Mouse (Mus musculus): ENCODE results near the gene Sfrp5. TPM values are rescaled to one million over a fixed set of nuclear protein-coding genes. Genes with fewer than 3 reads are reported as not detected.

The Sfrp5 gene
- total RNA-seq, 2 experiments from 2014 or later: 4.2 to 8.9 TPM

- intact Hi-C loops (cut with DNase I; ENCODE audit: low total_unique reads): no loop called here
- no peak for DNase-seq
Measured at GRCm38 (mm10) chr19:42204306-42204705, 2.3 kb upstream of the Sfrp5 start.

GRCm38 (mm10) chr19:42202467-42202866 lies 415 bp upstream of the Sfrp5 start:
- no peak for DNase-seq
- intact Hi-C loops (cut with DNase I; ENCODE audit: low total_unique reads): no loop called here

GRCm38 (mm10) chr19:42198026-42198425 lies 4.0 kb downstream of the Sfrp5 start:
- intact Hi-C loops (cut with DNase I; ENCODE audit: low total_unique reads): no loop called here
- DNase-seq: no peak

- no peak for DNase-seq
- intact Hi-C loops (cut with DNase I; ENCODE audit: low total_unique reads): no loop called here
Measured at GRCm38 (mm10) chr19:42197066-42197465, 5.0 kb downstream of the Sfrp5 start.

GRCm38 (mm10) chr19:42196378-42196777 lies 5.7 kb downstream of the Sfrp5 start:
- intact Hi-C loops (cut with DNase I; ENCODE audit: low total_unique reads): no loop called here
- DNase-seq: no peak

GRCm38 (mm10) chr19:42193311-42193710 lies 8.7 kb downstream of the Sfrp5 start:
- intact Hi-C loops (cut with DNase I; ENCODE audit: low total_unique reads): no loop called here
- no peak for DNase-seq

- intact Hi-C loops (cut with DNase I; ENCODE audit: low total_unique reads): no loop called here
Measured at GRCm38 (mm10) chr19:42190494-42190893, 11.6 kb downstream of the Sfrp5 start.

GRCm38 (mm10) chr19:42189735-42190134 lies 12.3 kb downstream of the Sfrp5 start:
- no peak for DNase-seq
- intact Hi-C loops (cut with DNase I; ENCODE audit: low total_unique reads): no loop called here

More at GRCm38 (mm10) chr19:42190494-42190893, 11.6 kb downstream of the Sfrp5 start:
- DNase-seq: peak; percentile 41

- no peak for DNase-seq
- intact Hi-C loops (cut with DNase I; ENCODE audit: low total_unique reads): loop anchor here (5.0 kb wide), 1 partner anchor 690 kb away; no protein-coding TSS in a partner anchor
Measured at GRCm38 (mm10) chr19:42182673-42183072, 19.4 kb downstream of the Sfrp5 start.

GRCm38 (mm10) chr19:42179356-42179755 lies 22.7 kb downstream of the Sfrp5 start:
- DNase-seq: no peak
- intact Hi-C loops (cut with DNase I; ENCODE audit: low total_unique reads): no loop called here

- DNase-seq: no peak
- intact Hi-C loops (cut with DNase I; ENCODE audit: low total_unique reads): no loop called here
Measured at GRCm38 (mm10) chr19:42177461-42177860, 24.6 kb downstream of the Sfrp5 start.

- no peak for DNase-seq
- intact Hi-C loops (cut with DNase I; ENCODE audit: low total_unique reads): no loop called here
Measured at GRCm38 (mm10) chr19:42176841-42177240, 25.2 kb downstream of the Sfrp5 start.

GRCm38 (mm10) chr19:42170025-42170969 lies 31.8 kb downstream of the Sfrp5 start:
- DNase-seq: peak; percentile 89
- intact Hi-C loops (cut with DNase I; ENCODE audit: low total_unique reads): no loop called here

- DNase-seq: no peak
- intact Hi-C loops (cut with DNase I; ENCODE audit: low total_unique reads): loop anchor here (10.0 kb wide), 1 partner anchor 135 kb away; the partner anchor contains the start of gene Ankrd2
Measured at GRCm38 (mm10) chr19:42169322-42169975, 32.6 kb downstream of the Sfrp5 start.

- DNase-seq: no peak
- intact Hi-C loops (cut with DNase I; ENCODE audit: low total_unique reads): loop anchor here (10.0 kb wide), 1 partner anchor 133 kb away; the partner anchor contains the start of gene Ankrd2
Measured at GRCm38 (mm10) chr19:42167489-42167888, 34.6 kb downstream of the Sfrp5 start.

GRCm38 (mm10) chr19:42166766-42167165 lies 35.3 kb downstream of the Sfrp5 start:
- no peak for DNase-seq
- intact Hi-C loops (cut with DNase I; ENCODE audit: low total_unique reads): loop anchor here (10.0 kb wide), 1 partner anchor 132 kb away; the partner anchor contains the start of gene Ankrd2

- intact Hi-C loops (cut with DNase I; ENCODE audit: low total_unique reads): loop anchor here (10.0 kb wide), 1 partner anchor 131 kb away; the partner anchor contains the start of gene Ankrd2
Measured at GRCm38 (mm10) chr19:42166130-42166529, 35.9 kb downstream of the Sfrp5 start.

GRCm38 (mm10) chr19:42164188-42164587 lies 37.9 kb downstream of the Sfrp5 start:
- DNase-seq: no peak
- intact Hi-C loops (cut with DNase I; ENCODE audit: low total_unique reads): loop anchor here (10.0 kb wide), 1 partner anchor 129 kb away; the partner anchor contains the start of gene Ankrd2

More at GRCm38 (mm10) chr19:42166130-42166529, 35.9 kb downstream of the Sfrp5 start:
- peak; percentile 86 for DNase-seq

GRCm38 (mm10) chr19:42163764-42164163 lies 38.3 kb downstream of the Sfrp5 start, which contains the start of gene Zfyve27:
Gene Zfyve27, plus strand, starts transcription at chr19:42163951.
- intact Hi-C loops (cut with DNase I; ENCODE audit: low total_unique reads): loop anchor here (10.0 kb wide), 1 partner anchor 129 kb away; the partner anchor contains the start of gene Ankrd2
- no peak for DNase-seq

All from gastrocnemius, postnatal 14 days (tissue).